Mouse (Mus musculus) erythroblast, embryonic 14.5 days (primary cell): Measurements from ENCODE around the gene Bahcc1. TPM values are rescaled to one million over a fixed set of nuclear protein-coding genes. Genes with fewer than 3 reads are reported as not detected.

Experiments used
- H3K27me3 ChIP-seq: 2 replicates; pipeline ENCODE4 v1.6.1; 2012; ENCODE audit warnings: inconsistent platforms; ENCODE audit not compliant: control insufficient read depth
- H3K36me3 ChIP-seq: 2 replicates; pipeline ENCODE4 v1.6.1; 2012; ENCODE audit warnings: mild to moderate bottlenecking, inconsistent platforms; ENCODE audit not compliant: control insufficient read depth
- H3K4me1 ChIP-seq: 2 replicates; pipeline ENCODE4 v1.6.1; 2012; ENCODE audit warnings: inconsistent platforms; ENCODE audit not compliant: control insufficient read depth
- H3K4me3 ChIP-seq: replicated peaks from 2 replicates; pipeline ENCODE3; 2012; ENCODE audit warnings: moderate library complexity, mild to moderate bottlenecking, inconsistent platforms
- H3K9me3 ChIP-seq: 2 replicates; pipeline ENCODE4 v1.6.1; 2012; ENCODE audit warnings: low read length, inconsistent platforms, mixed read lengths; ENCODE audit not compliant: control insufficient read depth
- GATA1 ChIP-seq: IDR thresholded peaks from 2 replicates; pipeline ENCODE4 v1.6.1; 2012; ENCODE audit warnings: low read length, inconsistent platforms, mixed read lengths
- TAL1 ChIP-seq: IDR thresholded peaks from 3 replicates; pipeline ENCODE4 v1.6.1; 2012; ENCODE audit warnings: low read length, inconsistent platforms, mixed read lengths
- polyA plus RNA-seq: library from polyadenylated mRNA; stranded (reverse); fragments of >175 nt; gene quantifications from 2 replicates; pipeline ENCODE4 v1.2.3, GENCODE M21; 2012

The Bahcc1 gene
- polyA plus RNA-seq, 1 experiment = 0.21 TPM

DNA sequence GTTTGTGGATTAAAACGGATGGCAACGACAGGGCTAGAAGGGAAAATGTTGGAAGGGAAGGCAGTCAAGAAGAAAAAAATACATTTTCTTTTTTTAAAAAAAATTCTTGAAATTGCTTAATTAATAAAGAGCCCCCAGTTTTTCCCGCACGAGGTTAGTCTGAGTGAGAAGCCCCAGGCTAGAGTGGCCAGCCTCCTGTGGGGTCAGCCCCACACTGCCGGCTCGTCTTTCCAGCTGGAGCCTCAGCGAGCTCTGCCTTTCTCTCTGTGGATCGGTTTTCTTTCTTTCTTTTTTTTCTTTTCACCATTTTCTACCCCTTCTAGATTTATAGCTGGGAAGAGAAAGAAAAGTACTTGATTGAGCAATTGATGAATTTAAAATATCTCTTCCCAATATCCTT lies 5.6 kb downstream of the Bahcc1 start:
- H3K27me3 ChIP-seq = peaks cover 91% of the 10 kb centered on the region
- no peaks in the 10 kb centered on the region for H3K36me3 ChIP-seq
- peaks cover 34% of the 10 kb centered on the region for H3K4me1 ChIP-seq
- TF ChIP-seq GATA1 = no peak
- no peak for TF ChIP-seq TAL1
- no peak overlapping the region for H3K4me3 ChIP-seq
- peaks cover 8% of the 10 kb centered on the region; the same call in 1 of the 2 replicates for H3K9me3 ChIP-seq

DNA sequence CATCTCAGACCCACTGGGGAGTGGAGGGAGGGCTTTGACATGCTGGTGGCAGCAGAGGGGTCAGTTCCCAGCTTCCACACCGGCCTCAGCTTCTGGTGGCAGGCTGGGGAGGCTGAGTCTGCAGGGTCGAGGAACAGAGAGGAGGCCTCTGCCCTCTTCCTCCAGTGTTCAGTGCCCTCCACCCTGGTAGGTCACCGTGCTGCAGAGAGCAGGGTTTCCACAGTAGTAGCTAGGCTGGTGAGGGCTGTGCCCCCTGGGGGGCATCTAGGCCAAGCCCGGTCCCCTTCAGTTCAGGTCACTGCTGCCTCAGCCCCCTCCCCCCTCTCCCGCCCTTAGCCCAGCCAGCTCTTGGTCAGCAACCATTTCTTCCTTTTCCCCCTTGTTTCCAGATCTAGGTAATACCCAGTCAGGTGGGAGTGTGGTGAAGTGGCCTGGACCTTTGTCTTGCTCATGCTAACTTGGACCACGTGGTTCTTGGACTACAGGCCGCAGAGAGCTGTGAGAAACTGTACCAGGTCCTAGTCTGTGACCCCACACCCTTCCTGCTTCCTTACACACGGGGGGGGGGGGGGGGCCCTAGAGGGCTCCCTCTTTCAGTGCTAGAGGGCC lies 6.1 kb downstream of the Bahcc1 start:
- Histone ChIP-seq H3K4me3 (no peak overlapping the region), H3K4me1 (peaks cover 29% of the 10 kb centered on the region), H3K36me3 (no peaks in the 10 kb centered on the region), H3K9me3 (peaks cover 8% of the 10 kb centered on the region; the same call in 1 of the 2 replicates), H3K27me3 (peaks cover 85% of the 10 kb centered on the region)
- no peak for TF ChIP-seq TAL1
- TF ChIP-seq GATA1 = no peak

DNA sequence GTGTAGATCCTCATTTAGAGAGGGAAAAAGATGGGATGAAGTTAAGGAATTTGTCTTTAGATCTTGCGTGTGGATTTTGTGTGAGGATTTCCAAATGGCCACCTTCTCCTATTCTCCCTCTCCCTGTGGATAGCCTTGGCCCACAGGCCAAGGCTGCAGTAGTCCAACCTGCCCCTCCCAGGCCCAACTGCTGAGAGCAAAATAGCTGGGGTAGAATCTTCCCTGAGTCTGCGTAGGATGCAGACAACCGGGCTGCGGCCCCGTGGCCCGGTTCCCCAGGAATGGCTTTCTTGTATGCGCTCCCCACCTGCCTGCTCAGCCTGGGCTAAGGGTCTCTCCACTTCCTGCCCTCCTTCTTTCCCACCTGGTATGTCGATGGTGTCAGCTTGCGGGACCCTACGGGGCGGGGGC lies 6.8 kb downstream of the Bahcc1 start:
- peaks cover 21% of the 10 kb centered on the region for H3K4me1 ChIP-seq
- H3K4me3 ChIP-seq = no peak overlapping the region
- peaks cover 8% of the 10 kb centered on the region; the same call in 1 of the 2 replicates for H3K9me3 ChIP-seq
- no peak for TF ChIP-seq GATA1
- TF ChIP-seq TAL1 = no peak
- peaks cover 78% of the 10 kb centered on the region for H3K27me3 ChIP-seq
- H3K36me3 ChIP-seq = no peaks in the 10 kb centered on the region

DNA sequence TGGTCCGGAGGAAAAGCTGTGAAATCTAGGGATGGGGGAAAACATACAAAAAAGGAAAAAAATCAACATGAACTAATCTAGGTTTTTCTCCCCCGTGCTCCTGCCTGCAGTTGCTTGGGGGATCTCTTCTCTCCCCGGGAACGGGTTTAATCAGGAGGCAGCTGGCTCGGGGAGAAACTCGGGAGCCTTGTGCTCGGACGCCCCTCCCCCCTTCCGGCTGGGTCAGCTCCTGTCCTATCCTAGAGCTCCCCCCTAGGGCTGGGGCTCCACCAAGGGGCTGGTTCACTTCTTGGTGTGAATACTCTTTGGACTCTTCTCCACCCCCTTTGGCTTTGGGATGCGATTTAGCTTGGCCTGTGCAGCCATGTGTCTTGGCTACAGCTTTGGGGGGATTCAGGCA lies 7.5 kb downstream of the Bahcc1 start:
- Histone ChIP-seq H3K27me3 (peaks cover 72% of the 10 kb centered on the region), H3K36me3 (no peaks in the 10 kb centered on the region), H3K4me3 (no peak overlapping the region), H3K4me1 (peaks cover 18% of the 10 kb centered on the region), H3K9me3 (peaks cover 8% of the 10 kb centered on the region; the same call in 1 of the 2 replicates)
- TF ChIP-seq TAL1 (no peak), GATA1 (no peak)

DNA sequence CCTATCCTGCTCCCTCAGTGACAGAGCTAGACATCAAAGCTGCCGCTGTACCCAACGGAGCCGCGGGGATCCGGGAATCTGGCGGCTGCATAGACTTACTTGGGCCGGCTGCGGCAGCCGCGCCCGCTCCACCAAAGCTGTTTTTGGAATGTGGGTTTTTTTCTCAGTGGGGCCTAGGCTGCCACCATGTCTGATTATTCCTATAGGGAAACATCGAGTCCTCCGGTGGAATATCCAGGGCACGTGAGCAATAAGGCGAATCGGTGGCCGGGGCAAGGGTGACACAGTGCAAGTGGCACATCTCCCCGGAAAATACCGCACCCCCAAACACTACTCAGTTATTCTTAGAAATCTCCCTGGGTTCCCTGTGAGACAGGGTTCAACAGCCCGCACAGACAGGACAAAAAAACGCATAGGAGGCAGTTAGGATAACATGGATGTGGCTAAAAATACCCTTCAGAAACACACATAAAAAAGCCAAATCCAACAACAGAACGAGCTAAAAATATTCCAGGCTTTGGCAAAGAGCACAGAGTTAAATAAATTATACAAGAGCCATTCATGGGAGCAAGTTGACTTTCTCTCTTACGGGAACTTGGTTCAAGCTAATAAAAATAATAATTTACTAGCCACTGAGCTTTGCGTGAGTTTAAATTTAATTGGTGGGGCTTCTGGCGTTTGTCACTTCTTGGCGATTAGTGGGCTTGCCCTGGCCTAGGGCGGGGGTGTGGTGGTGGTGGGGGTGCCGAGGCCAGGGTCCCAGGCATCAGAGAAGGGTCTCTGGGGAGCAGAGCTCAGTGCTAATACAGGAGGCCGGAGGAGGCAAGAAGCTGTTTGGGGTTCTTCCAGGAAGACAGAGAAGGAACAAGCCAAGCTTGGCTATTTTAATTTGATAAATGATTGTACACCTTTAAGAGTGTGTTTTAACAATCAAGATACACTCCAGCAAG lies 8.5 kb downstream of the Bahcc1 start:
- TF ChIP-seq TAL1 = no peak
- TF ChIP-seq GATA1 = no peak
- Histone ChIP-seq H3K36me3 (no peaks in the 10 kb centered on the region), H3K4me3 (no peak overlapping the region), H3K4me1 (peaks cover 12% of the 10 kb centered on the region), H3K9me3 (peaks cover 6% of the 10 kb centered on the region; the same call in 1 of the 2 replicates), H3K27me3 (peaks cover 62% of the 10 kb centered on the region)

DNA sequence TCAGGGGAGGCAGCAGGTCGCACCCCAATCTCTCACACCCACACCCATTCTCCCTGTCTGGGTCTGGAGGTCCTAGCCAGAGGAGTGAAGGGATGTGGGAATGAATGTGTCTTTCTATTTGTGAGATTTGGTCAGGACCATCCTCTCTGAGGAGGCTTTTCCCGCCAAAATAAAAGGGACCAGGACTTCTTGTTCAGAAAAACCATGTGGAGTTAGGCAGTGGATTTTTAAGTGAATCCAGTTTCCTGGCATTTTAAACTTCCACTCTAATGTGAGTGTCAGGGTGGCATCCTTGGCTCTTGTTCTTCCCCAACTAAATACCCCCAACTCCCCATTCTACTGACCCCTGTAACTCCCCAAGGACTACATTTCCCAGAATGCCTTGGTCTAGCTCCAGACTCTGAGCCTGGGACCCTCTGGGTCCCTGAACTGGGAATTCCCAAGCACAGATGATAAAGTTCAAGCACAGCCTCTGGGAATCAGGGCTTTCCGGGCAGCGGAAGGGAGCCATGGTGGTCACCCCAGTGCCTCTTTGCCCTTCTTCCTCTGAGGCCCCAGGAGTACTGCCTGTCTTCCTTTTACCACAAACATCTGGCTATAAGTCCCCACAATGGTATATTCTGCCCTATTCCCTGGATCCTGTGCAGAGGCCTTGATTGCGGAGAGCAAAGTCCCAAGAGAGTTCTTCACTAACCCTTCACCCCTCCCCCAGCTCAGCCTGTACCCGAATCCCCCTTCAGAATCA lies 9.4 kb downstream of the Bahcc1 start:
- H3K27me3 ChIP-seq = peaks cover 52% of the 10 kb centered on the region
- H3K4me3 ChIP-seq = no peak overlapping the region
- no peak for TF ChIP-seq TAL1
- TF ChIP-seq GATA1 = no peak
- peaks cover 5% of the 10 kb centered on the region for H3K4me1 ChIP-seq
- H3K36me3 ChIP-seq = no peaks in the 10 kb centered on the region
- peaks cover 3% of the 10 kb centered on the region; the same call in 1 of the 2 replicates for H3K9me3 ChIP-seq

DNA sequence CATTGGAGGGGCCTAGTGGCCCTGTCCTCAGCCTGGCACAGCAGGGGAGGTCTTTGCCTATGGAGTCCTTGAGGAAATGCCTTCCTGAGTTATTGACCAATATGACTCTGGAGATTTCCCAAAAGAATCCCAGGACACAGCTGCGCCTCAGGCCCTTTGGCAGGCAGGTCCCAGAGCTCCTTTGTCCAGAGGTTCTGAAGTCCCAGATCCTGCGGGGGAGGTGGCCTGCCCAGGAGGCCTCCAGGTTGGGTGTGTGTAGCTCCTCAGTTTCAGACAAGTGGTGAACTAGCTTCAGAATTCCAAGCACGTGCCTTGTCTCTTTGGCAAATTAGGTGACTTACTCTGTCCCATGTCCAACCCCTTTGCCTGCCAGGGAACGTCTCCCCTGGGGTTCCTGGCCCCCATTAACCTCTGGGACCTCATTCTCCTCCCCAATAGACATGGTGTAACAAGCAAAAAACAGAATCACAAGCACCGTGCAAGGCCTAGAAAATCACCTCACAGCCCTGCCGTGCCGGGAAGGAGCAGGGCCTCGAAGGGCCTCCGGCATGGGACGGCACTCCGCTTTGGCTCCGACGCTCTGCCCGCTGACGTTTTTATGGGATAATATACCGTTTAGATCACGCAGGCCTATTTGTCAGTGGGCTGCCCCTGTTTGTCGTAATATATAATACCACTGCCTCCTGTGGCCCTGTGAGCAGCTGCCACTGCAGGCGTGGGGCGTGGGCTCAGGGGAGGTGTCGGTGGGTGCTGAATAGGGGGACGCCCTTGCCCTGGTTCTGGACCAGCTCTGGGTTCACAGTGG lies 10.2 kb downstream of the Bahcc1 start:
- Histone ChIP-seq H3K36me3 (no peaks in the 10 kb centered on the region), H3K27me3 (peaks cover 45% of the 10 kb centered on the region), H3K4me1 (no peaks in the 10 kb centered on the region; the same call in 1 of the 2 replicates), H3K4me3 (no peak overlapping the region), H3K9me3 (peaks cover 3% of the 10 kb centered on the region; the same call in 1 of the 2 replicates)
- TF ChIP-seq TAL1 (no peak), GATA1 (no peak)

DNA sequence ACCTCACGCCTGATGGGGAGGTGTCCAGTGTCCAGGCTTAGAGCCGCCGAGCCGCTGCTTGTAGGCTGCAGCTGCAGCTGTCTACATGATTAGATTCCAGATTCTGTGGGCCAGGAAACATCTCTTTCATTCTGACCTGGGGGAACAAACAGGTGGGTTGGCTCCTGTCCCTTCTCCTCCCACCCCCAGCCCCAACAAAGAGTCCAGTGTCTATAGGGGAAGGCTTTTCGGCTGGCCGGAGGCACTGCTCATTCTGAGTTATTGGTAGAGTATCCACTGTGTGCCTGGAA lies 10.7 kb downstream of the Bahcc1 start:
- H3K36me3 ChIP-seq = no peaks in the 10 kb centered on the region
- peaks cover 3% of the 10 kb centered on the region; the same call in 1 of the 2 replicates for H3K9me3 ChIP-seq
- peaks cover 39% of the 10 kb centered on the region for H3K27me3 ChIP-seq
- no peak for TF ChIP-seq GATA1
- TF ChIP-seq TAL1 = no peak
- H3K4me3 ChIP-seq = no peak overlapping the region
- H3K4me1 ChIP-seq = no peaks in the 10 kb centered on the region
